Mouse (Mus musculus) heart, postnatal 0 days (tissue): Measurements from ENCODE around the gene Rcn3. TPM values are rescaled to one million over a fixed set of nuclear protein-coding genes. Genes with fewer than 3 reads are reported as not detected.
A peak's percentile ranks its signal among the peaks of the same experiment; 100 is the strongest.
"Not testable (repeated sequence)": the region's sequence is repeated elsewhere in the genome, so short reads cannot be mapped to it uniquely, and the experiment has no call there.

Experiments
- ATAC-seq: fragments of 200-750 bp; cut with Nextera tagmentation; 2 replicates; pipeline ENCODE4 v1.8.0; 2017; ENCODE audit warnings: low read depth, moderate number of reproducible peaks, moderate library complexity; ENCODE audit not compliant: insufficient read depth
- DNase-seq: peaks from one replicate; pipeline ENCODE4 v3.0.0-alpha.2; 2016; ENCODE audit warnings: low spot score
- H3K27ac ChIP-seq: fragments of 300-500 bp; sonication (generic); 2 replicates; pipeline ENCODE4 v1.5.1; 2014; ENCODE audit warnings: low read depth, mild to moderate bottlenecking
- H3K27me3 ChIP-seq: fragments of 300-500 bp; sonication (generic); 2 replicates; pipeline ENCODE4 v1.6.1; 2014; ENCODE audit warnings: low read length, mixed read lengths; ENCODE audit not compliant: control insufficient read depth, insufficient read depth
- H3K36me3 ChIP-seq: fragments of 300-500 bp; sonication (generic); replicated peaks from 2 replicates; pipeline ENCODE4 v1.6.1; 2014; ENCODE audit warnings: low read length, mixed read lengths; ENCODE audit not compliant: control insufficient read depth, insufficient read depth
- H3K4me1 ChIP-seq: fragments of 300-500 bp; sonication (generic); 2 replicates; pipeline ENCODE4 v1.6.1; 2014; ENCODE audit warnings: antibody characterized with exemption; ENCODE audit not compliant: control insufficient read depth, insufficient read depth
- H3K4me2 ChIP-seq: fragments of 300-500 bp; sonication (generic); 2 replicates; pipeline ENCODE4 v1.6.1; 2014; ENCODE audit warnings: low read depth, mild to moderate bottlenecking, low read length, moderate library complexity
- H3K4me3 ChIP-seq: fragments of 300-500 bp; sonication (generic); 2 replicates; pipeline ENCODE4 v1.5.1; 2014; ENCODE audit warnings: low read depth, low read length
- H3K9ac ChIP-seq: fragments of 300-500 bp; sonication (generic); replicated peaks from 2 replicates; pipeline ENCODE4 v1.6.1; 2014; ENCODE audit warnings: low read depth, low read length, mixed read lengths
- H3K9me3 ChIP-seq: fragments of 300-500 bp; sonication (generic); replicated peaks from 2 replicates; pipeline ENCODE4 v1.6.1; 2016; ENCODE audit warnings: low read length; ENCODE audit not compliant: control insufficient read depth
- CTCF ChIP-seq: IDR thresholded peaks from 2 replicates; pipeline ENCODE4 v1.5.1; 2016; ENCODE audit warnings: antibody characterized with exemption, control low read depth, low read depth
- EP300 ChIP-seq: IDR thresholded peaks from 2 replicates; pipeline ENCODE4 v1.6.1; 2016; ENCODE audit warnings: antibody characterized with exemption, low read depth
- WGBS: fragments of 180-500 bp; shearing (Covaris S2); extraction: QIAGEN DNeasy Blood & Tissue Kit; methylation state at CpG from one replicate; pipeline ENCODE4 v1.1.7; 2014; 5-methylcytosine and 5-hydroxymethylcytosine counted together
- polyA plus RNA-seq: library from polyadenylated mRNA; unstranded; fragments of >200 nt; fragmentation: Nextera tagmentation; extraction: Ambion mirVana; gene quantifications from 2 replicates; pipeline ENCODE4 v1.2.1, GENCODE M21; 2015
- total RNA-seq: library from RNA; depleted of rRNA; stranded (reverse); fragments of >200 nt; gene quantifications from 2 replicates; pipeline ENCODE4 v1.2.3, GENCODE M21; 2014; ENCODE audit warnings: low replicate concordance

Rcn3 gene
- total and polyA plus RNA-seq, 2 experiments from 2014 or later, result 100 to 125 TPM

DNA sequence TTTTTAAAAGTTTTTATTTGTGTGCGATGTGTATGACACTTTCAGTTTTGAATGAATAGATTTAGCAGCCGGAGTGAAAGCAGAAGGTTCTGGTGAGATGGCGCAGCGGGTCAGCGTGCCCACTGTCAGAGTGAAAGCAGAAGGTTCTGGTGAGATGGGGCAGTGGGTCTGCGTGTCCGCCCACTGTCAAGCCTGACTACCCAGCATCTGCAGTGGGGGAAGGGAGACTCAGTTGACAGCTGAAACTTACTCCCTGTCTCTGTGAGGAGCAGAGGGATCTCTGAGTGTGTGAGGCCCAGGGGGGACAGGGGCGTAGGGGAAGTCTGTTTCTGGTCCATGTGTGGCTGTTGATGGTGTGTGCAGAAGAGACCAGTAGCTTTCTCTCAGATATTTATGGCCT, 25.5 kb upstream of the Rcn3 start:
- ATAC-seq (no peak), DNase-seq (no peak)
- Histone ChIP-seq H3K27ac (no peak overlapping the region), H3K9me3 (no peaks in the 10 kb centered on the region), H3K4me3 (no peak overlapping the region), H3K4me2 (no peak overlapping the region), H3K9ac (no peak overlapping the region), H3K4me1 (no peaks in the 10 kb centered on the region; the same call in 1 of the 2 replicates), H3K36me3 (peaks cover 36% of the 10 kb centered on the region), H3K27me3 (no peaks in the 10 kb centered on the region)
- no peak for TF ChIP-seq EP300
- no peak for TF ChIP-seq CTCF
- 86% methylated on average over 8 of the region's 8 CpGs for WGBS

GRCm38 (mm10) chr7:45113476-45113875, 21.5 kb upstream of the Rcn3 start:
- no peaks in the 10 kb centered on the region for H3K27me3 ChIP-seq
- H3K9ac ChIP-seq, result 0 out of 2 replicates have a peak overlapping the region, but pooled peaks have one; percentile 4
- no peak for TF ChIP-seq EP300
- TF ChIP-seq CTCF, result no peak
- DNase-seq, result no peak
- H3K9me3 ChIP-seq, result no peaks in the 10 kb centered on the region
- H3K4me1 ChIP-seq, result no peaks in the 10 kb centered on the region
- WGBS, result 20% methylated on average over 2 of the region's 2 CpGs
- H3K4me3 ChIP-seq, result no peak overlapping the region
- ATAC-seq, result no peak
- H3K27ac ChIP-seq, result no peak overlapping the region
- H3K36me3 ChIP-seq, result no peaks in the 10 kb centered on the region
- H3K4me2 ChIP-seq, result no peak overlapping the region

GRCm38 (mm10) chr7:45112529-45112928, 20.5 kb upstream of the Rcn3 start:
- H3K4me2 ChIP-seq, result no peak overlapping the region
- no peak overlapping the region for H3K27ac ChIP-seq
- H3K4me1 ChIP-seq, result no peaks in the 10 kb centered on the region
- H3K27me3 ChIP-seq, result no peaks in the 10 kb centered on the region
- no peak for TF ChIP-seq EP300
- TF ChIP-seq CTCF, result no peak
- no peaks in the 10 kb centered on the region for H3K36me3 ChIP-seq
- H3K9me3 ChIP-seq, result no peaks in the 10 kb centered on the region
- ATAC-seq (no peak), DNase-seq (no peak)
- WGBS, result 51% methylated on average over 3 of the region's 3 CpGs
- H3K4me3 ChIP-seq, result no peak overlapping the region
- H3K9ac ChIP-seq, result no peak overlapping the region

DNA sequence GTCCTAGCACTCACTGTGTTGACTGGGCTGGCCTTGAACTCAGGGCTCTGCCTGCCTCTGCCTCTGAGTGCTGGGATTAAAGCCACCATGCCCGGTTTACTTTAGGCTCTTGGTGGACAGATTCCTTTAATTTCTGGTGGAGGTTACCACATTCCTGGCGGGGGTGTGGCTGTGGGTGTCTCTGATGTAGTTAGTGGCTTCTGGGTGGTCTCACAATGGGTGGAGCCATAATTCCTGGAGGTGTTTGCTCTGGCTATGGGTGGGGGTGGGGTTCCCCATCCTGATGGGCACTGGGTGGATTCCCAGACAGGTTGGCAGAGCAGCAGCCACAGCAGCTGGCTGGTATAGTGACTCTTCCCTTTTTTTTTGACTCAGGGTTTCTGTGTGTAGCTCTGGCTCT, 19.9 kb upstream of the Rcn3 start:
- DNase-seq (no peak), ATAC-seq (no peak)
- WGBS, result 59% methylated on average over 2 of the region's 2 CpGs
- Histone ChIP-seq H3K9me3 (no peaks in the 10 kb centered on the region), H3K27me3 (no peaks in the 10 kb centered on the region), H3K27ac (no peak overlapping the region), H3K36me3 (no peaks in the 10 kb centered on the region), H3K4me1 (no peaks in the 10 kb centered on the region), H3K4me3 (no peak overlapping the region), H3K4me2 (no peak overlapping the region), H3K9ac (no peak overlapping the region)
- TF ChIP-seq EP300 (no peak), CTCF (no peak)

DNA sequence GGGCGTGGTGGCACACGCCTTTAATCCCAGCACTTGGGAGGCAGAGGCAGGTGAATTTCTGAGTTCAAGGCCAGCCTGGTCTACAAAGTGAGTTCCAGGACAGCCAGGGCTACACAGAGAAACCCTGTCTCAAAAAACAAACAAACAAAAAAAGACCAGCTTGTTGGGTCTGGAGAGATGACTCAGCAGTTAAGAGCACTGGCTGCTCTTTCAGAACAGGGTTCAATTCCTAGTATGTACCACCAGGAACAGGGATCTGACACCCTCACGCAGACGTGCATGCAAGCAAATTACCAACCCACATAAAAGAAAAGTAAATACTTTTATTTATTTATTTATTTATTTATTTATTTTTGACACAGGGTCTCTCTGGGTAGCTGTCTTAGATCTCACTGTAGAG, 18.1 kb upstream of the Rcn3 start:
- H3K4me1 ChIP-seq, ATAC-seq, H3K9me3 ChIP-seq, H3K9ac ChIP-seq, H3K27ac ChIP-seq, H3K4me2 ChIP-seq, H3K27me3 ChIP-seq, H3K4me3 ChIP-seq, H3K36me3 ChIP-seq, DNase-seq: not testable (repeated sequence)
- WGBS, result 87% methylated on average over 4 of the region's 4 CpGs

GRCm38 (mm10) chr7:45107052-45107645, 15.1 kb upstream of the Rcn3 start:
- Histone ChIP-seq H3K36me3 (no peaks in the 10 kb centered on the region), H3K9ac (no peak overlapping the region), H3K4me1 (peaks cover 17% of the 10 kb centered on the region), H3K27ac (no peak overlapping the region), H3K9me3 (no peaks in the 10 kb centered on the region), H3K4me3 (no peak overlapping the region), H3K27me3 (no peaks in the 10 kb centered on the region), H3K4me2 (no peak overlapping the region)
- 48% methylated on average over 5 of the region's 5 CpGs for WGBS
- ATAC-seq (no peak), DNase-seq (no peak)
- no peak for TF ChIP-seq CTCF
- TF ChIP-seq EP300, result no peak
